Mouse (Mus musculus) gonadal fat pad, adult 2 months (tissue): ENCODE results near the gene Ppp1r15a. TPM values are rescaled to one million over a fixed set of nuclear protein-coding genes. Genes with fewer than 3 reads are reported as not detected.
A peak's percentile ranks its signal among the peaks of the same experiment; 100 is the strongest.
"Not testable (repeated sequence)": the region's sequence is repeated elsewhere in the genome, so short reads cannot be mapped to it uniquely, and the experiment has no call there.

Experiments used
- DNase-seq: peaks from one replicate; pipeline ENCODE4 v3.0.0-alpha.2; 2012; ENCODE audit warnings: low read depth
- polyA plus RNA-seq: library from polyadenylated mRNA; depleted of rRNA; stranded (reverse); fragments of >200 nt; gene quantifications from 2 replicates; pipeline ENCODE4 v1.2.3, GENCODE M21; 2012

Ppp1r15a gene
- polyA plus RNA-seq, 1 experiment, result 19.6 TPM

DNA sequence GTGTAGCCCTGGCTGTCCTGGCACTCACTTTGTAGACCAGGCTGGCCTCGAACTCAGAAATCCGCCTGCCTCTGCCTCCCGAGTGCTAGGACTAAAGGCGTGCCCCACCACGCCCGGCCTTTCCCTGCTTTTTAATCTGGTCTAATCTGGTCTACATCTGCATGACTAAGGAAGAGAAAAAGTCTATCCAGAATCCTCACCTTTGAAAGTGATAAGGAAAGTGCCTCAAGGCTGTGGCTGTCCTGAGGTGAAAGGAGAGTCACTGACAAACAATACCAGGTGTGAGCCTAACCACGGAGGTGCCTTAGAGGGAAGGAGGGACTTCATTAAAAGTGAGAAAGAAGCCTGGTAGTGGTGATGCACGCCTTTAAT is 25.4 kb upstream of the Ppp1r15a start:
- DNase-seq, result no peak

DNA sequence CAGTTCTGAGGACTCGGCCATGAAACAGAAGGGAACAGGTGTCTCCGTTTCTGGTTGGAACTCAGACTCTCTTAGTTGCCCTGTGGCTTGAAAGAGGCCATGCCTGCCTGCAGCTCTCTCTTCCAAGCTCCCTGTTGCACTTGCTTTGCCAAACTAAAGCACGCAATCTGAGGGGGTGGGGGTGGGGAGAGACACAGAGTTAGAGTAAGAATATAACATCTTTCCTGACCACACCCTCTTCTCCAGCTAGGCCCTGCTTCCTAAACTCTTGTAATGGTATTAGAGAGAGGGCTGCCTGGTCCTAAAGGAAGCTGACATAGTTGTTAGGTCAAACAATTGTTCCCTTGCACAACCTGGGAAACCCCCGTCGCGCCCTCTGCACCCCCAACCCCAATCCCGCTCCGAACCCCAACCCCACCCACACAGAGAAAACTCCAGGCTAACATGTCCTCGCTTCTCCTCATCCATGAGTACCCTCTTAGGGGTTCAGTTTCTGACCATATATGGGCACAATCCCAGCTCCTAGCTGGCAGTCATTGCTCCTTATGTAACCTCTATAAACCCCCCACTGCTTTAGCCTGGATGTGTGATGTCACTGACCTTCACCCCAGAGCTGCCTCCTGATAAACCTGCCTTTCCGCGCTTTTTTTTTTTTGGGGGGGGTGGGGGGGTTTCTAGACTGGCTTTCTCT is 24.9 kb upstream of the Ppp1r15a start:
- DNase-seq, result no peak

DNA sequence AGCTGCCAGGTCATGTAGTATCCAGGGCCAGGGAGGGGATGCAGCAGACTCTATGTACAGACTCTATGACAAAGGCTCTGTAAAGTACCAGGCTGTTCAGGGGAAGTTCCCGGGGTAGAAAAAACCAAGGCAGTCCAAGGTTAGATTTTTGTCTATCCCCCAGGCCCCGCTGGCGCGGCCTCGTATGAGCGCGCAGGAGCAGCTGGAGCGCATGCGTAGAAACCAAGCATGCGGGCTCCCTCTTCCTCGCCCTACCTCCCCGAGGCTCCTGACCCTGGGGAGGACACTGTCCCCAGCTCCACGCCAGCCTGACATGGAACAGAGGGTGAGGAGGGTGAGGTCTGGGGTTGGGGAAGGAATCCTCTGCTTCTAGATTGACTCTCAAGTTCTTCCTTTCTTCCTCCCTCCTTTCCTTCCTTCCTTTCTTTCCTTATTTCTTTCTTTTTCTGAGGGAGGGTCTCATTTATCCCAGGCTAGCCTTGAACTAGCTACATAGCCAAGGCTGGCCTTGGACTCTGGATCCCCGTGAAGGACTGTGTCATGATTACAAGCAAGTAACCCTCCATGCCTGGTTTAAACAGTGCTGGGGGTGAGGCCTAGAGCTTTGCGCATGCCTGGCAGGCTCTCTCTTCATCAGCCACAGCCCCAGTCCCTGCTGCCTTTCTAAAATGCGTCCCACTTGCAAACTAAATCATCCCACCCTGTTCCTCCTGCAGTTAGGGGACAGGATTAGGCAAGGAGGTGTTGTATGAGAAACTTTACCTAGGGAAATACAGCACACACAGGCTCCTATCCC is 23.8 kb upstream of the Ppp1r15a start:
- DNase-seq, result no peak

- no peak for DNase-seq
Observed at GRCm38 (mm10) chr7:45544525-45544924, 18.5 kb upstream of the Ppp1r15a start.

GRCm38 (mm10) chr7:45540213-45540612 is 14.1 kb upstream of the Ppp1r15a start:
- no peak for DNase-seq

DNA sequence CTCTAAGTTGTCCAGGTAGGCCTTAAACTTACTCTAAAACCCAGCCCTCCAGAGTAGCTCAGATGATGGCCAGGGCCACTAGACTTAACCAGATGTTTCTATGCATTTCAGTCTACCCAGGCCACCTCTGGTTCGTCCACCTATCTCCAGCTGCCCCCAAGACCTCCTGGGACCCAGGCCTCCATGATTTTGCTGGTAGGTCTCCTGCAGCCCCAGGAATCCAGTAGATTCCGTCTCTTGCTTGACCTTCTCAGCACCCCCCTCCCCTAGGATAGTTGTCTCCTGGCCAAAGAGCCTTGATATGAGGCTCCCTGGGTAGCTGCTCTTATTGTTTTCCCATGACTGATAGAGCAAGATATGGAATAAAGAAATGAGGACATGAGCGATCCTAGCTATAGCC is 13.0 kb upstream of the Ppp1r15a start:
- DNase-seq, result no peak

- DNase-seq, result no peak
Observed at GRCm38 (mm10) chr7:45538163-45539041, 12.3 kb upstream of the Ppp1r15a start.

DNA sequence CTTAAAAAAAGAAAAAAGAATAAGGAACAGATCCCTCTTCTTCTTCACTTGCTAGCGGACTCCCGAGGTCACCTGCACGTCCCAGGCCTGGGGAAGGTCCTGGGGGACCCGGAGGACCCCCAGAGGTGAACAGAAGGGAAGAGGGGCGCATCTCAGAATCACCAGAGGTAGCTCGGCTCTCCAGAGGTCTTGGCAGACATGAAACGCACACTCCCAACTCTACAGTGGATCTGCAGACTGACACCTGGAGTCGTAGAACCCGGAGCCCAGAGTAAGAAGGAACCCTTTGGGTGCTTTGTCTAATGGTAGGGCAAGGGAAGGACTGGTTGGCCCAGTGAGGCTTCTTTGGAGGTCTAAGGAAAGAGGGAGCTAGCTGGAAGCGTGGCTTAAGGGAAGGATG is 11.5 kb upstream of the Ppp1r15a start:
- DNase-seq, result no peak

DNA sequence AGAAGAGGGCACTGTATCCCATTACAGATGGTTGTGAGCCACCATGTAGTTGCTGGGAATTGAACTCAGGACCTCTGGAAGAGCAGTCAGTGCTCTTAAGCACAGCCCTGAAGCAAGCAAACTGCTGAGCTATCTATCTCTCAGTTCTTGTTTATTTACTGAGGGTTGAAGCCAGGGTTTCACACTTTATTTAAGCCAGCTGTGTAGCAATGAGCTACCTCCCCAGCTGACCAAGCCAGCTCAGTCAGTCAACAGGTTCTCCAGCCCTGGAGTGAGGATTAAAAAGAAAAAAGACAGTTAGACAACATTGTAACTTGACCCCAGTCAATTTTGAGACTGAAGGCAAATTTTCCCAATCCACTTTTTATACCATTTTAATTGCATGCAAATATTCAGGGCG is 9.6 kb upstream of the Ppp1r15a start:
- DNase-seq, result peak; percentile 61

DNA sequence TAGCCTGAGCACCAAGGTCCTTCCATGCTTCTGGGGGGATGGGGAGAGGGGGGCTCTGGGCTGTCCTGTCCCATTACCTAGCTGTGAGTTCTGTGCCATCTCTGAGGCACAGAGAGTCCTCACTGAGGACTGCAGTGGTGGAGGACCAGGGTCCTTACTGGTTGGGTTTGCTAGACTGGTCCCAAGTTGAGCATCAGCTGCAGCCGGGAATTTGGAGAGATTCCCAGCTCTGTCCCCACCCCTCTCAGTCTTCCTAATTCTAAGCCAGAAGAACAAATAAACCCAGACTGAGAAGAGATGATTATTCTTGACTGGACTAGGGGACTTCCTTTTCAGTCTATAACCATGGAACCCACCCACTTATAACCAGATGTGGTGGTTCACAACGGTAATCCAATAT is 4.6 kb upstream of the Ppp1r15a start:
- DNase-seq, result no peak

- no peak for DNase-seq
Observed at GRCm38 (mm10) chr7:45529461-45529860, 3.4 kb upstream of the Ppp1r15a start.

DNA sequence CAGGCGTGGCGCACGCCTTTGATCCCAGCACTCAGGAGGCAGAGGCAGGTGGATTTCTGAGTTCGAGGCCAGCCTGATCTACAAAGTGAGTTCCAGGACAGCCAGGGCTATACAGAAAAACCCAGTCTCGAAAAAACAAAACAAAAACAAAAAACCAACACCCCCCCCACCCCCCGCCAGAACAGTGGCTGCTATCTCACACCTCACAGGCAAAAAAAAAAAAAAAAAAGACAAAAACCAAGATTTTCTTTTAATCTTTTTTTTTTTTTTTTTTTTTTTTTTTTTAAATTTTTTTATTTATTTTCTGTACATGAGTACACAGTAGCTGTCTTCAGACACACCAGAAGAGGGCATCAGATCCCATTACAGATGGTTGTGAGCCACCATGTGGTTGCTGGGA is 1.1 kb upstream of the Ppp1r15a start:
- DNase-seq, result not testable (repeated sequence)

GRCm38 (mm10) chr7:45526474-45527120 is 529 bp upstream of the Ppp1r15a start:
- DNase-seq, result no peak

DNA sequence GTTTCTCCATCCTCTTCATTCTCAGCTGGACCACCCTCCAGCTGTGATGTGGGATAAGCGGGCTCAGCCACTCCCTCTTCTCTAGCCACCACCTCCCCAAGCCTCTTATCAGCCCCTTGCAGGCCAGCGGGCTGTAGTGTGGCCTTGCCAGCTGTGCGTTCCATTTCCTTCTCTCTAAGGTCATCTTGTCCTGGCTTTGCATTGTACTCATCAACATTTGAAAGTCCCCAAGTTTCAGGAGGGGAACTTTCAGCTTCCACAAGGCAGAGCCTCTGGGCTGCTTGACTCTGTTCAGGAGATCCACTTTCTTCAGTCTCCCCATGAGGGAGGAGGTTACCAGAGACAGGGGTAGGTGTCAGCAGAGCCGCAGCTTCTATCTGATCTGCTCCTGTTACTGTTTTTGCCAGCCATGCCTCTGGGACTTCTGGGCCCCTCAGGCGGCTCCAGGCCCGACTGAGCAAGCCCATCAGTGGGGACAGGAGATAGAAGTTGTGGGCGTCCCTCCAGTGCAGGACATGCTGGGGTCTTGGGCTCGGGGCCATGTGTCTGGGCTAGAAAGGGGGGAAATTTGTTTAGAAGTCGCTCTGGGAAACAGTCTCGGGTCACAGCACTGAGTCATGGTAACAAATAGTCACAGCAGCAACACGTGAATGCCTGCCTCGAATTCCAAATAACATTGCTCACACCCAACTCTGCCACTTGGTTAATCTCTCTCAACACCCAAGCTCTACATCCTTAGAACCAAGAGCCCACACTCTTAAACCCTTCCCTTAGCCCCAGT is 1.0 kb downstream of the Ppp1r15a start:
- DNase-seq, result no peak

GRCm38 (mm10) chr7:45523678-45524170 is 2.3 kb downstream of the Ppp1r15a start:
- no peak for DNase-seq

GRCm38 (mm10) chr7:45522957-45523676 is 3.0 kb downstream of the Ppp1r15a start:
- no peak for DNase-seq

DNA sequence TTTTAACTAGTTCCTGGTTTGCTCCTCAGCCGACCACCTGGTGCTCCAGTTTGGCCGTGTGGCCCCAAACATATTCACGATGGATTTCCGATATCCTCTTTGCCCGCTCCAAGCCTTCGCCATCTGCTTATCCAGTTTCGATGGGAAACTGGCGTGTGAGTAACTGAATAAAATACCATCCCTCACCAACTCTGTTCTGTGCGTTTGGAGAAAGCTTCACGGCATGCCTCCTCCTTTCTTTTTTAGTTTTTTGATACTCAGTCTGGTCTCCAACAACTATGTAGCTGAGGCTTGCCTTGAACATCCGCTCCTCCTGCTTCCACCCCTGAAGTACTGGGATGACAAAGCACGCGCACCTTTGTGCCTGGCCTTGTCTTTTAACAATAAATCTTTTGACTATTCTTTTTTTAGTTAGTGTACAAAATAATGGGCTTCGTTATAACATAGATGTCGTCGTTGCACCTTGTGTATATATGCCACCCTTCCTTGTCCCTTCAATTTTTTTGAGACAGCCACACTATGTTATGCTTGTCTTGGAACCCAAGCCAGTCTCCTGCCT is 3.8 kb downstream of the Ppp1r15a start:
- no peak for DNase-seq

GRCm38 (mm10) chr7:45521728-45522184 is 4.3 kb downstream of the Ppp1r15a start:
- no peak for DNase-seq

DNA sequence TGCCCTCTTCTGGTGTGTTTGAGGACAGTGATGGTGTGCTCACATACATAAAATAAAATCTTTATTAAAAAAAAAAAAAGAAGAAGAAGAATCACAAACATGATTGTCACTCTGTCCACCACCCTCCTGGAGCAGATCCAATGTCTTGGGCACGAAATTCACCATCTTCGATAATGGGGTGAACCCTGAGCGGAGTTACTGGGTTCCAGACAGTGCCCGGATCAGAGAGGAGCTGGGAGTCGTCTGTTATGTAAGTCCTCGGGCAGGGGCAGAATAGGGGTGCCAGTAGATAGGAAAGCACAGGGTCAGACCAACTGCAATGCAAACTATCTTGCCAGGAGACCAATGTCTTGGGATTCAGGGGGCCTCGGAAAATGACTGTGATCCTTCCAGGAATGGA is 5.5 kb downstream of the Ppp1r15a start:
- no peak for DNase-seq
